Mouse (Mus musculus) stomach, embryonic 14.5 days (tissue): ENCODE measurements at regions not wholly inside any gene's neighbourhood (a gene's known extent, or its start where the extent isn't known, plus 50 kb on each side); places are given as distances from the start of the nearest gene placed in this dataset.

Experiments
- ATAC-seq: fragments of 200-750 bp; cut with Nextera tagmentation; 2 replicates; pipeline ENCODE4 v1.8.0; 2017; ENCODE audit warnings: low read depth, moderate TSS enrichment; ENCODE audit not compliant: insufficient number of reproducible peaks, insufficient read depth, low FRiP score
- H3K27ac ChIP-seq: fragments of 300-500 bp; sonication (generic); 2 replicates; pipeline ENCODE4 v1.5.1; 2014; ENCODE audit warnings: mild to moderate bottlenecking, low read length, moderate library complexity, mixed read lengths
- H3K27me3 ChIP-seq: fragments of 300-500 bp; sonication (generic); 2 replicates; pipeline ENCODE4 v1.6.1; 2014; ENCODE audit warnings: low read length, control low read depth, mixed read lengths; ENCODE audit not compliant: control insufficient read depth, insufficient read depth
- H3K36me3 ChIP-seq: fragments of 300-500 bp; sonication (generic); 2 replicates; pipeline ENCODE4 v1.6.1; 2014; ENCODE audit warnings: mild to moderate bottlenecking, control low read depth, low read length, moderate library complexity, mixed read lengths; ENCODE audit not compliant: control insufficient read depth, insufficient read depth
- H3K4me1 ChIP-seq: fragments of 300-500 bp; sonication (generic); 2 replicates; pipeline ENCODE4 v1.6.1; 2014; ENCODE audit warnings: low read length, control low read depth, mixed read lengths; ENCODE audit not compliant: control insufficient read depth, insufficient read depth
- H3K4me2 ChIP-seq: fragments of 300-500 bp; sonication (generic); replicated peaks from 2 replicates; pipeline ENCODE4 v1.6.1; 2014; ENCODE audit warnings: low read depth, low read length, control low read depth
- H3K4me3 ChIP-seq: fragments of 300-500 bp; sonication (generic); 2 replicates; pipeline ENCODE4 v1.5.1; 2014; ENCODE audit warnings: low read depth, low read length, control low read depth
- H3K9ac ChIP-seq: fragments of 300-500 bp; sonication (generic); replicated peaks from 2 replicates; pipeline ENCODE4 v1.6.1; 2014; ENCODE audit warnings: low read depth, mild to moderate bottlenecking, control low read depth, low read length, moderate library complexity, mixed read lengths
- H3K9me3 ChIP-seq: fragments of 300-500 bp; sonication (generic); 2 replicates; pipeline ENCODE4 v1.6.1; 2016; ENCODE audit warnings: low read depth, low read length, control low read depth; ENCODE audit not compliant: control insufficient read depth
- WGBS: fragments of 180-500 bp; shearing (Covaris S2); extraction: QIAGEN DNeasy Blood & Tissue Kit; methylation state at CpG from one replicate; pipeline ENCODE4 v1.1.7; 2014; 5-methylcytosine and 5-hydroxymethylcytosine counted together

DNA sequence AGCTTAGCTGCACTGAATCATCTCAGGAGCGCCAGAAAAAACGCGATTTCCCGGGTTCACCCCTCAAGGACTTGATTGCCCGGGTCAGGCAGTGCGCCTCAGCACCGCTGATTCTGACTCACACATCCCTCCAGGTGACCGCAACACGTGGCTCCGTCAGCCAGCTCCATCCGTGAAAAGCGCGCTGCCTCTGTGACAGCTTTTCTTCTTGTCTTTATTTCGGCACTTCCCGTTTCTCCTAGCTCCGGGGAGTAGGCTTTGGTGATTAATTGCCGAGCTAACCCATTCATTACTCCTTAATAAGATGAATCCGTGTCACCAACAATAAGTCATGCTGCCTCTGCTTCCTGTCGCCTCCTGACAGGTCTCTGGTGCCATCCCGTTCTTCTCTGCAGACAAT lies 108.6 kb downstream of the Katnal1 start:
- Histone ChIP-seq H3K4me2 (peak overlapping the region; percentile 16; the same call in 1 of the 2 replicates), H3K27me3 (no peaks in the 10 kb centered on the region), H3K27ac (no peak overlapping the region), H3K4me1 (no peaks in the 10 kb centered on the region), H3K9ac (no peak overlapping the region), H3K36me3 (no peaks in the 10 kb centered on the region), H3K9me3 (no peaks in the 10 kb centered on the region), H3K4me3 (no peak overlapping the region)
- ATAC-seq, result no peak
- WGBS, result 13% methylated on average over 20 of the region's 20 CpGs

DNA sequence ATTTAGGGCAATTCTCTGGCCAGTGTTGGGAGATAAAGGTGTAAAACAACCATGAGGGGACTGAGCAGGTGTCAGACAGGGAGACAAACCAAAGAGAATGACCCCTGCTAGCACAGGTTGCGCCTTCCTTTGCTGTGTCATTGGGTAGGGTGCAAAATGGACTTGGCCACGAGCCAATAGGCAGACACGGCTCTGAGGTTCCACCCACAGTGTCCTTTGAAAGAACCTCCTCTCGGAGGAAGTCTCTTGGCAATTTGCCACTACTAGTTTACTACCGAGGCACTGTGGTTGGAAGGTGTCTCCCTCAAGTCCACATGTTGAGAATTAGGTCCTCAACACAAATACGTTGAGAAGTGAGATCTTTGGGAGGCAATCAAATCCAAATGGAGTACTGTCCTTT lies 109.7 kb downstream of the Katnal1 start:
- ATAC-seq, result no peak; the same call in 1 of the 2 replicates
- H3K9ac ChIP-seq, result no peak overlapping the region
- no peaks in the 10 kb centered on the region for H3K36me3 ChIP-seq
- 36% methylated on average over 6 of the region's 6 CpGs for WGBS
- H3K4me3 ChIP-seq, result no peak overlapping the region
- H3K4me1 ChIP-seq, result no peaks in the 10 kb centered on the region
- no peaks in the 10 kb centered on the region for H3K9me3 ChIP-seq
- no peak overlapping the region for H3K4me2 ChIP-seq
- no peak overlapping the region for H3K27ac ChIP-seq
- H3K27me3 ChIP-seq, result no peaks in the 10 kb centered on the region

DNA sequence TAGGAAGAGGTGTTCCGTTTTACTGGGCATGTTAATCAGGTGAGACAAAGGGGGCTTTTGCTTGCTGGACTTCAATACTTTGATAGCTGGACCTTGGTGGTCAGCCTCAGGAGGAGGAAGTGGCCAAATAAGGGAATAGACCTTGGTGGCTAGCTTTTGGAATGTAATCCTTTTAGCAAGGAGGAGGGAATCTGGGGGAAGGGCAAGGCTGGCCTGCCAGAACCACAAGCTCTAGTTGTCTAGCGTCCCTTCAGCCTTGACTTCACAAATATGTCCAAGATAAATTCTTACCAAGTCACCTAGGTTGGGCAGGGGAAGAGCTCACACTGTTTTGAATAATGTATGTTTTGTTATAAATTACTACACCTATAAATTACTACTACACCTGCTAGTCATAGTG lies 110.4 kb downstream of the Katnal1 start:
- Histone ChIP-seq H3K9ac (no peak overlapping the region), H3K4me2 (no peak overlapping the region), H3K27me3 (no peaks in the 10 kb centered on the region), H3K27ac (no peak overlapping the region), H3K4me1 (no peaks in the 10 kb centered on the region), H3K4me3 (no peak overlapping the region), H3K9me3 (no peaks in the 10 kb centered on the region), H3K36me3 (no peaks in the 10 kb centered on the region)
- no peak for ATAC-seq
- WGBS, result 54% methylated on average over 2 of the region's 2 CpGs

DNA sequence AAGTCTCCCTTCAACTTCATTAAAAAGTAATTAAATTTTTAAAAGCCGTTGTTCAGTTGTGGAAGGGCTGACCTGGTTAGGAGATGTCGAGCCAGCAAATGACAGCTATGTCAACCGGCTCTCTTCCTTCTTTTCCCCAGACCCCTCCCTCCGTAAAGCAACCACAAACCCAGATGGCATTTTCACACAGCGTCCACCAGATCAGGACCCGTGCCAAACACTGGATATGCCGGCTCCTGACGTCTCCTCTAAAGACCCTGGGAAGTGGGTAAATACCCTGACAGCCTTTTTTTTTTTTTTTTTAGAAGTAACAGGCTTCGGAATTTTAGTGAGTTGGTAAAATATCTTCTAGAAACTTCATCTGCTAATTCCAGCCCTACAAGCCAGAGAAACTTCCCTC lies 116.3 kb downstream of the Katnal1 start:
- H3K4me2 ChIP-seq, result no peak overlapping the region

DNA sequence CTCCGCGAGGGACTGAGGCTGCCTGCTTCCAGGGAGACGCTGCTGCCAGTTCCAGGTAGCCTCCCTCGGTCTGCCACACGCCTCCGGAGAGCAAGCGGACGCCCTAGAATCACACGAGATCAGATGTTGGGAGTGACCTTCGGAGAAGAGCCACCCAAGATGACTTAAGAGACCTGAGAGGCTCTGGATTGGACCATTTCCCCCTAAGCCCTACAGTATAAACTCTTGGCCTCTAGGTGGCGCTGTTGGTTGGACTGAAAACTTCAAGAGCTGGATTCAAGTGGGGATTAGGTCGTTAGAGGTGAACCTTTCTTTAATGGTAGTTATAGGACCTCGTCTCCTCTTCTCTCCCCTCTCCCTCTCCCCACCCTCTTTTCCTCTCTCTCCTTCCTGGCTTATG lies 117.1 kb downstream of the Katnal1 start:
- H3K27me3 ChIP-seq, result no peaks in the 10 kb centered on the region
- WGBS, result 22% methylated on average over 13 of the region's 13 CpGs
- H3K4me3 ChIP-seq, result no peak overlapping the region
- H3K9me3 ChIP-seq, result no peaks in the 10 kb centered on the region; the same call in 1 of the 2 replicates
- no peaks in the 10 kb centered on the region for H3K36me3 ChIP-seq
- no peak overlapping the region for H3K27ac ChIP-seq
- H3K4me2 ChIP-seq, result no peak overlapping the region
- 0 out of 2 replicates have a peak, but pooled peaks have one; percentile 37 for ATAC-seq
- no peak overlapping the region for H3K9ac ChIP-seq
- peaks cover 6% of the 10 kb centered on the region; the same call in 1 of the 2 replicates for H3K4me1 ChIP-seq

More for the DNA sequence above, 116.3 kb downstream of the Katnal1 start:
- Histone ChIP-seq H3K9me3 (no peaks in the 10 kb centered on the region; the same call in 1 of the 2 replicates), H3K9ac (no peak overlapping the region), H3K27me3 (no peaks in the 10 kb centered on the region), H3K36me3 (no peaks in the 10 kb centered on the region), H3K27ac (no peak overlapping the region), H3K4me3 (no peak overlapping the region), H3K4me1 (peaks cover 6% of the 10 kb centered on the region; the same call in 1 of the 2 replicates)
- no peak for ATAC-seq
- 67% methylated on average over 9 of the region's 9 CpGs for WGBS

DNA sequence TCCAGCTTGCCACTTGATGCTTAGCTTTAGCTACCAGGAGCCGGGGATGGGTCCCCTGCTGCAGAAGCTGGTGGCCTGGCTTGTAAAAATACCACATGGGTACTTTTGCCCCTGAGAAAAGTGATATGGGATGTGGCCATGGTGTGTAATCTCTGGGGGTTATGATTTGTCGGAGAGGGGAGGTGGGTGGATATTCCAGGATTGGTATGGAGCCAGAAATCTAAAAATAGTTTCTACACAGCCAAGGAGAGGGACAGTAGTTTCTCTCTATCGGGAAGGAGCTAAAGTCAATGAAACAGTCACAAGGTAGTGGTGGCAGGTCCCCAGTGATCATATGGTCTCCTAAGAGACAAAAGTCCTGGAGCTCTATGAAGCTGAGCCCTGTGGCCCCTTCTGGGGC lies 119.6 kb downstream of the Katnal1 start:
- H3K4me3 ChIP-seq, result no peak overlapping the region
- no peak overlapping the region for H3K27ac ChIP-seq
- no peak overlapping the region for H3K9ac ChIP-seq
- no peak for ATAC-seq
- WGBS, result 56% methylated on average over 3 of the region's 3 CpGs
- no peaks in the 10 kb centered on the region for H3K27me3 ChIP-seq
- peaks cover 6% of the 10 kb centered on the region; the same call in 1 of the 2 replicates for H3K4me1 ChIP-seq
- 0 out of 2 replicates have a peak overlapping the region, but pooled peaks have one; percentile 5 for H3K4me2 ChIP-seq
- no peaks in the 10 kb centered on the region for H3K36me3 ChIP-seq
- H3K9me3 ChIP-seq, result no peaks in the 10 kb centered on the region; the same call in 1 of the 2 replicates

DNA sequence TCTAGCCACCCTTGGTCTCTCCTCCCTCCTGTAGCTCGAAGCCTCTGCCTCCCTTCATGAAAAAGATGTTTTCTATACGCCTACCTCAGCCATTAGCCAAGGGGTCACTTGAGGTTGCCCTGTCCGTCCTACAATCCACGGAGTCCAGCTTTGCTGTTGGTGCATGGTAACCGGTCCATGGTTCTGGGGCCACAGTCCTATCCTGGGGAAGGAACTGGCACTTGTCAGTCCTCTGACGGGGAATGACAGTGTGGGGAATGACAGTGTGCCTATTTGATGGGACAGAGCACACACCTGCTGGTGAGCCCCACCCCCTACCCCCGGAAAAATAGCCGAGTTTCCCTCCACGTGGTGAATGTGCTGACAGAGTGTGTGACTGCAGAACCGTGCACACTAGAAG lies 120.1 kb downstream of the Katnal1 start:
- H3K27me3 ChIP-seq, result no peaks in the 10 kb centered on the region
- no peak overlapping the region for H3K27ac ChIP-seq
- H3K4me1 ChIP-seq, result peaks cover 6% of the 10 kb centered on the region; the same call in 1 of the 2 replicates
- ATAC-seq, result no peak
- H3K36me3 ChIP-seq, result no peaks in the 10 kb centered on the region
- H3K9me3 ChIP-seq, result no peaks in the 10 kb centered on the region; the same call in 1 of the 2 replicates
- H3K9ac ChIP-seq, result no peak overlapping the region
- H3K4me3 ChIP-seq, result no peak overlapping the region
- WGBS, result 19% methylated on average over 10 of the region's 10 CpGs
- H3K4me2 ChIP-seq, result peak overlapping the region; percentile 5; the same call in 1 of the 2 replicates

DNA sequence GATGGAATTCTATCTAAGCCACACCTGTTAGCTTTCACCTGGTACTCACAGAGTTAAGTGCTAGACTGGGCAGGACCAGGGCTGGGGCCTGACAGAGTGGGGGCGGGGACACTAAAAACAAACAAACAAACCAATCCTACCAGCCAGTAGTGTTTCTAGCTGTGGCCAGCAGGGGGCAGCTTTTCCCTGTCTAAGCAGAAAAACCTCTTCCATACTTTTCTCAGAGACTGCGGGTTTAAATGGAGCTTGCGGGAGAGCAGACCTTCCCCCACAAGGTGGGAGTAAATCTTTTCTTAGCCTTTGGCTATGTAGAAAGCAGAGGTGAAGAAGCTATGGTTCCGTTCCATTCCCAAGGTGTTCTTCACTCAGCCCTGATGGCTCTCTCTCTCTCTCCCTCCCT lies 120.7 kb downstream of the Katnal1 start:
- ATAC-seq, result no peak
- Histone ChIP-seq H3K4me1 (peaks cover 6% of the 10 kb centered on the region; the same call in 1 of the 2 replicates), H3K27ac (no peak overlapping the region), H3K9me3 (no peaks in the 10 kb centered on the region; the same call in 1 of the 2 replicates), H3K9ac (no peak overlapping the region), H3K36me3 (no peaks in the 10 kb centered on the region), H3K4me2 (no peak overlapping the region; the same call in 1 of the 2 replicates), H3K27me3 (no peaks in the 10 kb centered on the region), H3K4me3 (no peak overlapping the region)
- WGBS, result 1% methylated on average over 4 of the region's 4 CpGs

DNA sequence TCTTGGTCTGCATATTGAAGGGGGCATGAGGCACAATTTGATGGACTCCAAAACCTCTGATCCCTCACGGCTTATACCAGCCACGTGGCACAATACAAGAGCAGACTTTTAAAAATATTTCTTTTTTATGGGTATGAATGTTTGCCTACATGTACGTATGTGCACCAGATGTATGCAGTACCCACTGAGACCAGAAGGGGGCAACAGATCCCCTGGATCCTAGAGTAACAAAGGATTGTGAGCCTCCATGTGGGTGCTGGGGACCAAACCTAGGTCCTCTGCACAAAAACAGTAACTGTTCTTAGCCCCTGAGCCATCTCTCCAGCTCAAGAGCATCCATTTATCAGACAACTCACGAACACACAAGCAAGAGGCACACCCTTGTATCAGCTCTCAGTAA lies 121.5 kb downstream of the Katnal1 start:
- Histone ChIP-seq H3K27me3 (no peaks in the 10 kb centered on the region), H3K4me2 (no peak overlapping the region), H3K9ac (no peak overlapping the region), H3K4me3 (no peak overlapping the region), H3K9me3 (no peaks in the 10 kb centered on the region; the same call in 1 of the 2 replicates), H3K4me1 (peaks cover 6% of the 10 kb centered on the region; the same call in 1 of the 2 replicates), H3K27ac (no peak overlapping the region), H3K36me3 (no peaks in the 10 kb centered on the region)
- 94% methylated on average over 4 of the region's 4 CpGs for WGBS
- ATAC-seq, result no peak
